Mouse (Mus musculus) testis, adult 2 months (tissue): ENCODE measurements around the gene Khk.

Experiments
- CTCF ChIP-seq: fragments of 200-500 bp; IDR thresholded peaks from 2 replicates; pipeline ENCODE4 v1.5.1; 2012; ENCODE audit warnings: low read depth, mild to moderate bottlenecking, inconsistent platforms, low read length, moderate library complexity; ENCODE audit not compliant: control insufficient read depth, insufficient read depth, insufficient replicate concordance
- POLR2A ChIP-seq: fragments of 200-500 bp; IDR thresholded peaks from 2 replicates; pipeline ENCODE4 v1.6.1; 2012; ENCODE audit warnings: low read depth, mild to moderate bottlenecking, inconsistent platforms, low read length, moderate library complexity; ENCODE audit not compliant: control insufficient read depth

GRCm38 (mm10) chr5:30887331-30887761 is 33.9 kb upstream of the Khk start:
- TF ChIP-seq CTCF = no peak
- peak; percentile 50; the same call in 1 of the 2 replicates for TF ChIP-seq POLR2A
